Comparison of ENCODE assay signal across 8 mouse cellular contexts in the genomic region with DNA sequence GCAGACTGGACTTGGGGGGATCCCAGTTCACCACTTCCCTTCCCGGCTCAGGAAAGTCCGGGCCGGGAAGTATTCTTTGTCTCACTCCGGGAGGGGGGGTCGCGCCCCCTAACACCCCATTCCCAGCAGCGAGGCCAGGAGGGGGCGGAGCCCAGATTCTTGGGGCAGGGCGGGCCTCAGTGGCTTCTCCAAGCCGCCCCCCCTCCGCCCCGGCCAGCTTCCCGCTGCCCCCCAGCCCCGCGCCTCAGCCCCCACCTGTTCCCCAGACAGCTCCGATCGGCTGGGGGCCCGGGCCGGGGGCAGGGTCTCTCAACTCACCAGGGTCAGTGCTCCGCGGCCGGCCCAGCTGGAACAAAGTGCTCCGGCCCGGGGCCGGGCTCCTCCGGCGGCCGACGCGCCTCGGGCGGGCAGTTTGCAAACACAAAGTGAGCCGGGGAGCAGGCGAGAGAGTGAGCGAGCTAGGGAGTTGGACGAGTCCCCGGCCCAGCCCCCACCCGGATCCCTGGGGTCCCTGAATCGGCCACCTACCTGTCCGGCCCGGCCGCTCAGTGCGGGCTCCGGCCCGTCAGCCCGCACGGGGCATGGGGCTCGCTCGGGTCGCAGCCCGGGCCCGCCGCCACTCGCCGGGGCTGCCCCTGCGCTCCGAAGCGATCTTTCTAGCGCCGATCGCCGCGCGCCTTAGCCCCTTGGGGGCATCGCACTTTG. TPM values are rescaled to one million over a fixed set of nuclear protein-coding genes. Genes with fewer than 3 reads are reported as not detected.
DNase-seq lines count a peak whose midpoint lies in the region; ATAC-seq and TF ChIP-seq lines count a peak whose summit lies in the region.

No protein-coding gene starts in this region.

- peak overlapping the region; percentile 95 for H3K4me2 ChIP-seq in intestine, postnatal 0 days (replicated peaks; ENCODE audit: low read depth)
- peak overlapping the region; percentile 99 for H3K4me2 ChIP-seq in neural tube, embryonic 15.5 days

- peak; percentile 37 to 38 for DNase-seq in cerebellum, adult 2 months
- no peak for DNase-seq in cerebellum, adult 11 months
- peak; percentile 51 for DNase-seq in gastrocnemius, postnatal 25 days
- peak; percentile 71 for DNase-seq in lung, adult 2 months
- DNase-seq in urinary bladder, postnatal 4 days (ENCODE audit: low spot score in 2 of 2): peak; percentile 56 to 70

- TF ChIP-seq POLR2A in cerebellum, adult 2 months (IDR thresholded peaks at IDR 0.05; ENCODE audit: borderline replicate concordance, insufficient read depth, low read length): no peak
- no peak for TF ChIP-seq POLR2A in bone marrow macrophage, adult 2 months (IDR thresholded peaks at IDR 0.05; ENCODE audit: borderline replicate concordance, low read depth, low read length)
- TF ChIP-seq POLR2A in lung, adult 2 months (IDR thresholded peaks at IDR 0.05; ENCODE audit: borderline replicate concordance, extremely low read depth, low read depth, low read length): no peak

- no peaks in the 10 kb centered on the region for H3K36me3 ChIP-seq in intestine, postnatal 0 days (ENCODE audit: control insufficient read depth, insufficient read depth)
- H3K36me3 ChIP-seq in neural tube, embryonic 15.5 days: no peaks in the 10 kb centered on the region

- no peak overlapping the region for H3K27ac ChIP-seq in cerebellum, adult 2 months (ENCODE audit: insufficient read depth, low read length)
- peak overlapping the region; percentile 33; the same call in 1 of the 2 replicates for H3K27ac ChIP-seq in bone marrow macrophage, adult 2 months (ENCODE audit: insufficient read depth, low read depth, low read length)
- peak overlapping the region; percentile 95 for H3K27ac ChIP-seq in intestine, postnatal 0 days (ENCODE audit: low read depth, low read length)
- H3K27ac ChIP-seq in neural tube, embryonic 15.5 days (replicated peaks): peak overlapping the region; percentile 85

- peak overlapping the region; percentile 89 for H3K9ac ChIP-seq in intestine, postnatal 0 days (ENCODE audit: low read depth, low read length)
- peak overlapping the region; percentile 72 for H3K9ac ChIP-seq in neural tube, embryonic 15.5 days (replicated peaks)

- H3K4me3 ChIP-seq in cerebellum, adult 2 months (replicated peaks; ENCODE audit: insufficient read depth, low read depth, low read length): peak overlapping the region; percentile 75
- H3K4me3 ChIP-seq in bone marrow macrophage, adult 2 months (ENCODE audit: insufficient read depth, low read length): peak overlapping the region; percentile 97
- H3K4me3 ChIP-seq in intestine, postnatal 0 days (ENCODE audit: low read depth, low read length): peak overlapping the region; percentile 79
- peak overlapping the region; percentile 91 for H3K4me3 ChIP-seq in lung, adult 2 months (replicated peaks; ENCODE audit: extremely low read depth, low read depth, low read length)
- peak overlapping the region; percentile 77 for H3K4me3 ChIP-seq in neural tube, embryonic 15.5 days (replicated peaks)

- H3K4me1 ChIP-seq in cerebellum, adult 2 months (ENCODE audit: control insufficient read depth, insufficient read depth, low read length): peaks cover 7% of the 10 kb centered on the region; the same call in 1 of the 2 replicates
- H3K4me1 ChIP-seq in bone marrow macrophage, adult 2 months (ENCODE audit: control insufficient read depth, insufficient read depth, low read length): peaks cover 8% of the 10 kb centered on the region; the same call in 1 of the 2 replicates
- peaks cover 12% of the 10 kb centered on the region for H3K4me1 ChIP-seq in intestine, postnatal 0 days (replicated peaks; ENCODE audit: control insufficient read depth, insufficient read depth, low read length)
- peaks cover 5% of the 10 kb centered on the region for H3K4me1 ChIP-seq in lung, adult 2 months (ENCODE audit: control insufficient read depth, insufficient read depth, low read length)
- peaks cover 51% of the 10 kb centered on the region for H3K4me1 ChIP-seq in neural tube, embryonic 15.5 days

- no peak for TF ChIP-seq CTCF in cerebellum, adult 2 months (IDR thresholded peaks at IDR 0.05; ENCODE audit: borderline replicate concordance, insufficient read depth, low read depth, low read length)
- no peak for TF ChIP-seq CTCF in bone marrow macrophage, adult 2 months (IDR thresholded peaks at IDR 0.05; ENCODE audit: low read depth, low read length)
- TF ChIP-seq CTCF in intestine, postnatal 0 days (IDR thresholded peaks at IDR 0.05; ENCODE audit: low read depth): no peak
- no peak for TF ChIP-seq CTCF in lung, adult 2 months (IDR thresholded peaks at IDR 0.05; ENCODE audit: insufficient read depth, low read length)

- no peaks in the 10 kb centered on the region for H3K9me3 ChIP-seq in intestine, postnatal 0 days (ENCODE audit: control insufficient read depth)
- H3K9me3 ChIP-seq in neural tube, embryonic 15.5 days (replicated peaks): no peaks in the 10 kb centered on the region

- peaks cover 8% of the 10 kb centered on the region; the same call in 1 of the 2 replicates for H3K27me3 ChIP-seq in cerebellum, adult 2 months (ENCODE audit: control insufficient read depth, insufficient read depth, low read length)
- H3K27me3 ChIP-seq in intestine, postnatal 0 days (replicated peaks; ENCODE audit: control insufficient read depth, insufficient read depth, low read length): no peaks in the 10 kb centered on the region
- peaks cover 55% of the 10 kb centered on the region for H3K27me3 ChIP-seq in neural tube, embryonic 15.5 days (replicated peaks)

- under 1% methylated on average over 64 of the region's 65 CpGs for WGBS in cerebellum, adult 2 months
- WGBS in intestine, postnatal 0 days: 1% methylated on average over 58 of the region's 65 CpGs
- under 1% methylated on average over 63 of the region's 65 CpGs for WGBS in lung, adult 2 months
- under 1% methylated on average over 59 of the region's 65 CpGs for WGBS in neural tube, embryonic 15.5 days

- ATAC-seq in intestine, postnatal 0 days: peak; percentile 44
- peak; percentile 60 for ATAC-seq in neural tube, embryonic 15.5 days (ENCODE audit: low FRiP score)

RNA-seq across cellular contexts. Expression of gene Foxp4, which starts 0.6 kb away (rescaled TPM):
- 52.4 and 55.4 TPM in 2 replicates for polyA plus RNA-seq in cerebellum, adult 2 months (2012; rRNA removed)
- 5.2 and 6.0 TPM in 2 replicates for polyA plus RNA-seq in bone marrow macrophage, adult 2 months (2012; ENCODE audit: insufficient read depth, insufficient read length, missing spikeins)
- total RNA-seq in gastrocnemius, postnatal 25 days (2021): 1 to 10 TPM; 6.4 to 7.6 TPM
- 12.9 and 13.3 TPM in 2 replicates for polyA plus RNA-seq in intestine, postnatal 0 days (2015; fragmentation: Nextera tagmentation; extraction: Ambion mirVana)
- 100 and 117 TPM in 2 replicates for polyA plus RNA-seq in lung, adult 2 months (2012; rRNA removed)
- 30.3 and 31.9 TPM in 2 replicates for polyA plus RNA-seq in neural tube, embryonic 15.5 days (2015; fragmentation: Nextera tagmentation; extraction: Ambion mirVana)
